Mouse (Mus musculus): ENCODE data around the gene Ninj2. TPM values are rescaled to one million over a fixed set of nuclear protein-coding genes. Genes with fewer than 3 reads are reported as not detected.

Gene Ninj2
- polyA plus RNA-seq, 1 experiment from 2014 or later: 0.44 TPM

DNA sequence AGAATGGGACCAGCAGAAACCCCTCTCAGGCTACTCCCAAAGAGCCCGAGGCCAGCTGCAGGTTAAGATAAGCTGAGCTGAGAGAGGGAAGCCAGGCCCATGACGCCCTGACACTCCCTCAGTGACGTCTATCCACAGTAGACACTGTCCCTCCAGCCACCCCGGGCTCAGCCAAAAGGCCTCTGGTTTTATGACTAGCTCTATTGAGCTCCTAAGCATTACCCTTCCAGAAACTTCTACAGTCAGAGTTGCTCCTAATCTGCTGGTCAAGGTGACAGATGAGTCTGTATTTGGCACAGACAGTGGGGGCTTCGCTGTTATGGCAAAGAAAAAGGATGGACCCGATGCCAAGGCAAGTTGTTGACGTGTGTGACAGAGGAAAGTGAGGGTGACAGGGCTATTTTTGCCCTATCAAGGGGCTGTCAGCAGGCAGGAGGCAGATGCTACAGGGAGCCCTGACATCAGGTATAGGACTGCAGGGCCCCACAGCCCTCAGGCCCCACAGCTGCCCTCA is 81.5 kb downstream of the Ninj2 start:
- DNase-seq (ENCODE audit: low spot score): peak; percentile 53
- 31% methylated on average over 7 of the region's 7 CpGs for WGBS
- H3K27ac ChIP-seq (ENCODE audit: low read length): peak overlapping the region; percentile 66
- no peak for TF ChIP-seq CTCF (IDR thresholded peaks at IDR 0.05)
- TF ChIP-seq EP300 (IDR thresholded peaks at IDR 0.05): no peak
- peaks cover 3% of the 10 kb centered on the region; the same call in 1 of the 2 replicates for H3K4me1 ChIP-seq (ENCODE audit: insufficient read depth, low read depth, low read length)
- peak; percentile 28 for ATAC-seq
- no peak overlapping the region for H3K4me3 ChIP-seq (ENCODE audit: low read depth, low read length)
- no peaks in the 10 kb centered on the region for H3K27me3 ChIP-seq (replicated peaks; ENCODE audit: insufficient read depth, low read length)
- no peaks in the 10 kb centered on the region for H3K36me3 ChIP-seq (ENCODE audit: insufficient read depth, low read length)
- H3K9ac ChIP-seq (replicated peaks; ENCODE audit: low read depth): no peak overlapping the region
- H3K9me3 ChIP-seq (ENCODE audit: low read length): no peaks in the 10 kb centered on the region
- no peak overlapping the region for H3K4me2 ChIP-seq (replicated peaks; ENCODE audit: low read depth, low read length)

DNA sequence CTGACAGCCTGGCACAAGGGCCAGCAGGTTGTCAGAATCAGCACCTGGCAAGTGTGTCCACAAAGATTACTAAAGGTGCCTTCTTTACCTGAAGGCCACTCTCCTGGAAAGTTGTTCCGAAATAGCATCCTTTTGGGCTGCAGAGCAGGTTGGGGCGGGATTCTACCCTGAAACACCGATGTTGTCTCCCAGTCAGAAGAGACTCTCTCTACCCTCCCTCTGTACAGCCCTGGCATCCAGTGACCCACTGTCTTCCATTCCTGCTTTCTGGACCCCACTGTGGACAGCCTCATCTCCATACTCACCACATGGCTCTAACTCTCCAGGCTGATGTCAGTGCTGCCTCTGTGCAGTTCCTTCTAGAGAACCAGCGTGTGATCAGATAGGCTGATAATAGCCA is 82.5 kb downstream of the Ninj2 start:
- ATAC-seq (no peak), DNase-seq (ENCODE audit: low spot score) (no peak)
- Histone ChIP-seq H3K4me2 (replicated peaks; ENCODE audit: low read depth, low read length) (no peak overlapping the region), H3K4me1 (ENCODE audit: insufficient read depth, low read depth, low read length) (peaks cover 3% of the 10 kb centered on the region; the same call in 1 of the 2 replicates), H3K9me3 (ENCODE audit: low read length) (no peaks in the 10 kb centered on the region), H3K4me3 (ENCODE audit: low read depth, low read length) (no peak overlapping the region), H3K9ac (replicated peaks; ENCODE audit: low read depth) (no peak overlapping the region), H3K27ac (ENCODE audit: low read length) (no peak overlapping the region), H3K36me3 (ENCODE audit: insufficient read depth, low read length) (no peaks in the 10 kb centered on the region), H3K27me3 (replicated peaks; ENCODE audit: insufficient read depth, low read length) (no peaks in the 10 kb centered on the region)
- WGBS: 96% methylated on average over 4 of the region's 4 CpGs
- TF ChIP-seq CTCF (IDR thresholded peaks at IDR 0.05) (no peak), EP300 (IDR thresholded peaks at IDR 0.05) (no peak)

DNA sequence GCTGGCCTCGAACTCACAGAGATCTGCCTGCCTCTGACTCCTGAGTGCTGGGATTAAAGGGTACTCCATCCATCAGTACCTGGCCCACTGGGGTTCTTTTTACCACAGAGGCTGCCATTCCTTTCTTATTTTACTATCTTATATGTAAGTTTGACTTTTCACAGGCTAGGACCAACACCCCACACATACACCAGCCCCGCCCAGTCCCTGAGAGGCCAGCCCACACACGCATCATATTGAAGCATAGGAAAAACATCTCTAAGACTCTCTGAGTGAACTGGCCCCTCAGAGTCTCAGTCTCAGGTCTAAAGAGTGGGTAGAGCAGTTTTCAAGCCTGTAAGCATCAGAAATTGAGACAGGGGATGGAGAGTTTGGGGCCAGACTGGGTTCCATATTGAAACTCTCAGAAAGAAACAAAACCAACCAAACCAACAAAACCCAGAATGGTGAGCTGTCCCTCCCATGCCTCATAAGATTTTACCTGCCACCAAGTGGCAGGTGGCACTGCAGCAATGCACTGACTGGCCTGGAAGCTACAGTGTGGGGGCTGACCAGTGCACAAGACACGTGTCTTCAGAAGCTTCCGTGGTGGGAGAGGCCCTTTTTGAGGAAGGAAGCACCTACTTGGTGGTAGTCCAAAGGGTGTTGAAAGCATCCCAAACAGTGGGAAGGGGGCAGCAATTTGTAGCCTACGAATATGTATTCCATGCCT is 86.0 kb downstream of the Ninj2 start:
- Histone ChIP-seq H3K27ac (ENCODE audit: low read length) (no peak overlapping the region), H3K27me3 (replicated peaks; ENCODE audit: insufficient read depth, low read length) (no peaks in the 10 kb centered on the region), H3K36me3 (ENCODE audit: insufficient read depth, low read length) (no peaks in the 10 kb centered on the region), H3K9ac (replicated peaks; ENCODE audit: low read depth) (no peak overlapping the region), H3K4me1 (ENCODE audit: insufficient read depth, low read depth, low read length) (no peaks in the 10 kb centered on the region), H3K4me2 (replicated peaks; ENCODE audit: low read depth, low read length) (no peak overlapping the region), H3K9me3 (ENCODE audit: low read length) (no peaks in the 10 kb centered on the region), H3K4me3 (ENCODE audit: low read depth, low read length) (no peak overlapping the region)
- DNase-seq (ENCODE audit: low spot score) (no peak), ATAC-seq (no peak)
- 81% methylated on average over 6 of the region's 6 CpGs for WGBS
- TF ChIP-seq EP300 (IDR thresholded peaks at IDR 0.05) (no peak), CTCF (IDR thresholded peaks at IDR 0.05) (no peak)

DNA sequence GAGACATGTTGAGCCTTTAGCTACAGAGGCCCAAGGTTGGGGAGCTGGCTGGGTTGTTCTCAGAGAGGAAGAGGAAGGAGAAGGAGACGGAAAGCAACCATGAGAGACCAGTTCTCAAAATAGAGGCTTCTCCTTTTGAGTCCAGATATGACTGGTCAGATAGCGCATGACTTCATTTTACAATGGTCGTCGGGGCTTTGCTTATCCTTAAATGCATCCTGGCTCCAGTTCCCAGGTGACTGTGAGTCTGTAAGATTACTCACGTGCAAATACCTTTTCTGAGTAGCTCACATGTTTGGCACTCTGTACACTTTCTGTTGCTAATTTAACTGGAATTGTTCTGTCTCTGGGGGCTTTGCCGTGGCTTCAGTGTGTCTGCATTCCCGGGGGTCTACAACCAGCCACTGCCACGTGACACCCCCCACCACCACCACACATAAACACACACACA is 86.6 kb downstream of the Ninj2 start:
- 59% methylated on average over 8 of the region's 8 CpGs for WGBS
- Histone ChIP-seq H3K4me2 (replicated peaks; ENCODE audit: low read depth, low read length) (no peak overlapping the region), H3K27ac (ENCODE audit: low read length) (no peak overlapping the region), H3K9ac (replicated peaks; ENCODE audit: low read depth) (no peak overlapping the region), H3K4me1 (ENCODE audit: insufficient read depth, low read depth, low read length) (no peaks in the 10 kb centered on the region), H3K9me3 (ENCODE audit: low read length) (no peaks in the 10 kb centered on the region), H3K4me3 (ENCODE audit: low read depth, low read length) (no peak overlapping the region), H3K27me3 (replicated peaks; ENCODE audit: insufficient read depth, low read length) (no peaks in the 10 kb centered on the region), H3K36me3 (ENCODE audit: insufficient read depth, low read length) (no peaks in the 10 kb centered on the region)
- TF ChIP-seq EP300 (IDR thresholded peaks at IDR 0.05) (no peak; the same call in 1 of the 2 replicates), CTCF (IDR thresholded peaks at IDR 0.05) (no peak)
- DNase-seq (ENCODE audit: low spot score) (peak; percentile 58), ATAC-seq (peak; percentile 37; the same call in 1 of the 2 replicates)

DNA sequence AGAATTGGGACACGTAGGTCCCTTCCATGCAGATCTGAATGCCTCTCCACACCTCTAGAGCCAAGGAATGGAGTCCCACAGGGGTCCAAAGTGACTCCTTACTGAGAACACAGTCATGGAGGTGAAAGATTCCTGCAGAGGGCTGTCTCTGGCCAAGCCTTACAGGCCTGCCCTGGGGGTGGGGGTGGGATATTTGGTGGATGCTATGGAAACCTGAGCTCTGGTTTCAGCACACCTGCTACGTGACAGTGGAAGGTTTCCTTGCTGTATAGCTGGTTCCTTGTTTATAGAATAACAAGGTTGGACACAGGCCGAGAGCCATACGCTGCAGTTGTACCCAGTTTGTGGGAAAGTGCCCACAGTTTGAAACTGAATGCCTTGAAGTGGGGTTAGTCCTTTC is 87.3 kb downstream of the Ninj2 start:
- H3K27ac ChIP-seq (ENCODE audit: low read length): no peak overlapping the region
- H3K4me2 ChIP-seq (replicated peaks; ENCODE audit: low read depth, low read length): no peak overlapping the region
- ATAC-seq: no peak
- no peak overlapping the region for H3K4me3 ChIP-seq (ENCODE audit: low read depth, low read length)
- H3K36me3 ChIP-seq (ENCODE audit: insufficient read depth, low read length): no peaks in the 10 kb centered on the region
- H3K4me1 ChIP-seq (ENCODE audit: insufficient read depth, low read depth, low read length): no peaks in the 10 kb centered on the region
- 57% methylated on average over 4 of the region's 4 CpGs for WGBS
- H3K9ac ChIP-seq (replicated peaks; ENCODE audit: low read depth): no peak overlapping the region
- H3K9me3 ChIP-seq (ENCODE audit: low read length): no peaks in the 10 kb centered on the region
- DNase-seq (ENCODE audit: low spot score): no peak
- no peak for TF ChIP-seq CTCF (IDR thresholded peaks at IDR 0.05)
- no peak for TF ChIP-seq EP300 (IDR thresholded peaks at IDR 0.05)
- no peaks in the 10 kb centered on the region for H3K27me3 ChIP-seq (replicated peaks; ENCODE audit: insufficient read depth, low read length)

DNA sequence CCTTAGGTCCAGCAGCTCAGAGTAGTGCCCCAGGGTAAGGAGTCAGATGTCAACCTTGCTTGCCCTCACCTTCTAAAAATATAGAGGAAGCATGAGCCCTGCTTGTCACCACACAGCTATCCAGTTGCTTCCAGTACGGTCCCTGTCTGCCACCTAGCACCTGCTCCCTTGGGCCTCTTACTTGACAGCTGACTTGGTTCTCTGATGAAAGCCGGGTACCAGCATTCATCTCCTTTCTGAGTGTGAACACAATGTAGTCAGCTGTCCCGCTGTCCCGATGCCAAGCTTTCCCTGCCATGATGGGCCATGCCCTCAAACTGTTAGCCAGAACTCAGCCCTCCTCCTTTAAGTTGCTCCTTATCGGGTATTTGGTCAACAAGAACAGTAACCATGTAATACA is 89.0 kb downstream of the Ninj2 start:
- TF ChIP-seq EP300 (IDR thresholded peaks at IDR 0.05): no peak
- ATAC-seq: no peak
- Histone ChIP-seq H3K4me1 (ENCODE audit: insufficient read depth, low read depth, low read length) (peaks cover 5% of the 10 kb centered on the region; the same call in 1 of the 2 replicates), H3K27me3 (replicated peaks; ENCODE audit: insufficient read depth, low read length) (no peaks in the 10 kb centered on the region), H3K9ac (replicated peaks; ENCODE audit: low read depth) (no peak overlapping the region), H3K9me3 (ENCODE audit: low read length) (no peaks in the 10 kb centered on the region), H3K4me2 (replicated peaks; ENCODE audit: low read depth, low read length) (no peak overlapping the region), H3K36me3 (ENCODE audit: insufficient read depth, low read length) (no peaks in the 10 kb centered on the region), H3K27ac (ENCODE audit: low read length) (no peak overlapping the region), H3K4me3 (ENCODE audit: low read depth, low read length) (no peak overlapping the region)
- DNase-seq (ENCODE audit: low spot score): no peak
- 78% methylated on average over 5 of the region's 5 CpGs for WGBS
